Mouse (Mus musculus): ENCODE measurements at regions not wholly inside any gene's neighbourhood (a gene's known extent, or its start where the extent isn't known, plus 50 kb on each side); places are given as distances from the start of the nearest gene placed in this dataset.

- no peak for DNase-seq (ENCODE audit: low spot score in 2 of 2)
Observed at GRCm38 (mm10) chr14:100458727-100459447, 174.4 kb upstream of the Klf12 start.

GRCm38 (mm10) chr14:100457870-100458726 is 173.6 kb upstream of the Klf12 start:
- DNase-seq (ENCODE audit: low spot score in 2 of 2) = no peak

- no peak for DNase-seq (ENCODE audit: low spot score in 2 of 2)
Observed at GRCm38 (mm10) chr14:100446130-100446529, 161.7 kb upstream of the Klf12 start.

GRCm38 (mm10) chr14:100444848-100445247 is 160.4 kb upstream of the Klf12 start:
- no peak for DNase-seq (ENCODE audit: low spot score in 2 of 2)

- DNase-seq (ENCODE audit: low spot score in 2 of 2) = no peak
Observed at GRCm38 (mm10) chr14:100444099-100444498, 159.6 kb upstream of the Klf12 start.

- DNase-seq (ENCODE audit: low spot score in 2 of 2) = no peak
Observed at GRCm38 (mm10) chr14:100437552-100437951, 153.1 kb upstream of the Klf12 start.

GRCm38 (mm10) chr14:100429662-100430061 is 145.2 kb upstream of the Klf12 start:
- no peak for DNase-seq (ENCODE audit: low spot score in 2 of 2)

GRCm38 (mm10) chr14:100426399-100426798 is 141.9 kb upstream of the Klf12 start:
- DNase-seq (ENCODE audit: low spot score in 2 of 2) = no peak

GRCm38 (mm10) chr14:100423790-100424189 is 139.3 kb upstream of the Klf12 start:
- peak; percentile 45 to 78 for DNase-seq (ENCODE audit: low spot score in 2 of 2)

- DNase-seq (ENCODE audit: low spot score in 2 of 2) = no peak
Observed at GRCm38 (mm10) chr14:100421666-100422065, 137.2 kb upstream of the Klf12 start.

- no peak for DNase-seq (ENCODE audit: low spot score in 2 of 2)
Observed at GRCm38 (mm10) chr14:100415099-100415498, 130.6 kb upstream of the Klf12 start.

GRCm38 (mm10) chr14:100412211-100412610 is 127.7 kb upstream of the Klf12 start:
- DNase-seq (ENCODE audit: low spot score in 2 of 2) = no peak

GRCm38 (mm10) chr14:100397191-100397590 is 112.7 kb upstream of the Klf12 start:
- no peak for DNase-seq (ENCODE audit: low spot score in 2 of 2)

- no peak for DNase-seq (ENCODE audit: low spot score in 2 of 2)
Observed at GRCm38 (mm10) chr14:100375218-100375983, 90.9 kb upstream of the Klf12 start.

GRCm38 (mm10) chr14:100374494-100375217 is 90.2 kb upstream of the Klf12 start:
- no peak for DNase-seq (ENCODE audit: low spot score in 2 of 2)

- DNase-seq (ENCODE audit: low spot score in 2 of 2) = no peak
Observed at GRCm38 (mm10) chr14:100366234-100366864, 81.9 kb upstream of the Klf12 start.

- DNase-seq (ENCODE audit: low spot score in 2 of 2) = no peak
Observed at GRCm38 (mm10) chr14:100362786-100363185, 78.3 kb upstream of the Klf12 start.

GRCm38 (mm10) chr14:100361346-100362029 is 77.0 kb upstream of the Klf12 start:
- no peak for DNase-seq (ENCODE audit: low spot score in 2 of 2)

- no peak for DNase-seq (ENCODE audit: low spot score in 2 of 2)
Observed at GRCm38 (mm10) chr14:100359881-100360280, 75.4 kb upstream of the Klf12 start.

- DNase-seq (ENCODE audit: low spot score in 2 of 2) = no peak
Observed at GRCm38 (mm10) chr14:100357131-100357530, 72.7 kb upstream of the Klf12 start.

Data from gastrocnemius, adult 8-10 months (tissue).